Mouse (Mus musculus): ENCODE measurements around the gene Aif1. TPM values are rescaled to one million over a fixed set of nuclear protein-coding genes. Genes with fewer than 3 reads are reported as not detected.
"Not testable (repeated sequence)": the region's sequence is repeated elsewhere in the genome, so short reads cannot be mapped to it uniquely, and the experiment has no call there.

The Aif1 gene
- polyA plus RNA-seq, 1 experiment: 13.2 TPM

GRCm38 (mm10) chr17:35126206-35126611 is 49.7 kb downstream of the Aif1 start, which contains the start of gene D17H6S53E:
Gene D17H6S53E (plus strand): TSS chr17:35126373.
- H3K4me1 ChIP-seq (ENCODE audit: control insufficient read depth, insufficient read depth, low read length): peaks cover 3% of the 10 kb centered on the region; the same call in 1 of the 2 replicates
- peak within 1 kb of the TSS; percentile 69 for H3K4me3 ChIP-seq (ENCODE audit: insufficient read depth, low read length)
- peak within 1 kb of the TSS; percentile 75 for H3K27ac ChIP-seq (ENCODE audit: insufficient read depth, low read length)
- TF ChIP-seq POLR2A (IDR thresholded peaks at IDR 0.05; ENCODE audit: extremely low read depth, insufficient read depth, low read length) (no peak), CTCF (IDR thresholded peaks at IDR 0.05; ENCODE audit: extremely low read depth, insufficient read depth, low read length) (no peak)

- Histone ChIP-seq H3K4me1 (ENCODE audit: control insufficient read depth, insufficient read depth, low read length) (peaks cover 3% of the 10 kb centered on the region; the same call in 1 of the 2 replicates), H3K27ac (ENCODE audit: insufficient read depth, low read length) (peak overlapping the region; percentile 15; the same call in 1 of the 2 replicates), H3K4me3 (ENCODE audit: insufficient read depth, low read length) (peak overlapping the region; percentile 69; the same call in 1 of the 2 replicates)
- TF ChIP-seq POLR2A (IDR thresholded peaks at IDR 0.05; ENCODE audit: extremely low read depth, insufficient read depth, low read length) (no peak), CTCF (IDR thresholded peaks at IDR 0.05; ENCODE audit: extremely low read depth, insufficient read depth, low read length) (no peak)
These were observed 50.3 kb downstream of the Aif1 start for GRCm38 (mm10) chr17:35125578-35125977.

- TF ChIP-seq POLR2A (IDR thresholded peaks at IDR 0.05; ENCODE audit: extremely low read depth, insufficient read depth, low read length): no peak
- no peak for TF ChIP-seq CTCF (IDR thresholded peaks at IDR 0.05; ENCODE audit: extremely low read depth, insufficient read depth, low read length)
- H3K4me1 ChIP-seq (ENCODE audit: control insufficient read depth, insufficient read depth, low read length): peaks cover 3% of the 10 kb centered on the region; the same call in 1 of the 2 replicates
- 0 out of 2 replicates have a peak overlapping the region, but pooled peaks have one; percentile 15 for H3K27ac ChIP-seq (ENCODE audit: insufficient read depth, low read length)
These were observed 50.8 kb downstream of the Aif1 start for GRCm38 (mm10) chr17:35125081-35125480.

GRCm38 (mm10) chr17:35124261-35124896 is 51.5 kb downstream of the Aif1 start:
- not testable (repeated sequence) for H3K27ac ChIP-seq (ENCODE audit: insufficient read depth, low read length); H3K4me1 ChIP-seq (ENCODE audit: control insufficient read depth, insufficient read depth, low read length)

More at GRCm38 (mm10) chr17:35125081-35125480, 50.8 kb downstream of the Aif1 start:
- H3K4me3 ChIP-seq (ENCODE audit: insufficient read depth, low read length): peak overlapping the region; percentile 69; the same call in 1 of the 2 replicates

GRCm38 (mm10) chr17:35123287-35123686 is 52.6 kb downstream of the Aif1 start:
- not testable (repeated sequence) for H3K4me3 ChIP-seq (ENCODE audit: insufficient read depth, low read length); H3K4me1 ChIP-seq (ENCODE audit: control insufficient read depth, insufficient read depth, low read length); H3K27ac ChIP-seq (ENCODE audit: insufficient read depth, low read length)

More at GRCm38 (mm10) chr17:35124261-35124896, 51.5 kb downstream of the Aif1 start:
- H3K4me3 ChIP-seq (ENCODE audit: insufficient read depth, low read length): not testable (repeated sequence)

- Histone ChIP-seq H3K27ac (ENCODE audit: insufficient read depth, low read length) (peak within 1 kb of the TSS; percentile 43), H3K4me3 (ENCODE audit: insufficient read depth, low read length) (peak within 1 kb of the TSS; percentile 79), H3K4me1 (ENCODE audit: control insufficient read depth, insufficient read depth, low read length) (peaks cover 2% of the 10 kb centered on the region; the same call in 1 of the 2 replicates)
- TF ChIP-seq CTCF (IDR thresholded peaks at IDR 0.05; ENCODE audit: extremely low read depth, insufficient read depth, low read length) (peak; percentile 39), POLR2A (IDR thresholded peaks at IDR 0.05; ENCODE audit: extremely low read depth, insufficient read depth, low read length) (peak; percentile 29; the same call in 1 of the 2 replicates)
These were observed 54.0 kb downstream of the Aif1 start, which contains the start of gene Csnk2b for GRCm38 (mm10) chr17:35121871-35122303. Gene Csnk2b (minus strand): TSS chr17:35122053.

GRCm38 (mm10) chr17:35121143-35121799 is 54.6 kb downstream of the Aif1 start, which contains the start of gene Gpank1:
Gene Gpank1 (plus strand): TSS chr17:35121455.
- TF ChIP-seq POLR2A (IDR thresholded peaks at IDR 0.05; ENCODE audit: extremely low read depth, insufficient read depth, low read length) (peak; percentile 80), CTCF (IDR thresholded peaks at IDR 0.05; ENCODE audit: extremely low read depth, insufficient read depth, low read length) (no peak)
- H3K4me1 ChIP-seq (ENCODE audit: control insufficient read depth, insufficient read depth, low read length): peaks cover 2% of the 10 kb centered on the region; the same call in 1 of the 2 replicates
- H3K4me3 ChIP-seq (ENCODE audit: insufficient read depth, low read length): peak within 1 kb of the TSS; percentile 79
- peak within 1 kb of the TSS; percentile 43 for H3K27ac ChIP-seq (ENCODE audit: insufficient read depth, low read length)

Other genes with a start within 250 kb of the Aif1 start
- gene Neu1, start 244.8 kb downstream of the Aif1 start, polyA plus RNA-seq (2012; rRNA removed): 49.4 and 50.5 TPM in 2 replicates
- 8.4 and 11.6 TPM in 2 replicates for gene Hspa1b, start 216.8 kb downstream of the Aif1 start, polyA plus RNA-seq (2012; rRNA removed)
- not detected in 2 replicates for gene Gm20481, start 206.2 kb downstream of the Aif1 start, polyA plus RNA-seq (2012; rRNA removed)
- 12.0 and 14.0 TPM in 2 replicates for gene Hspa1a, start 203.9 kb downstream of the Aif1 start, polyA plus RNA-seq (2012; rRNA removed)
- gene Hspa1l, start 203.4 kb downstream of the Aif1 start, polyA plus RNA-seq (2012; rRNA removed): 0.50 and 0.59 TPM in 2 replicates
- 36.9 and 37.2 TPM in 2 replicates for gene Lsm2, start 194.2 kb downstream of the Aif1 start, polyA plus RNA-seq (2012; rRNA removed)
- gene Vars, start 175.1 kb downstream of the Aif1 start, polyA plus RNA-seq (2012; rRNA removed): 43.7 and 46.6 TPM in 2 replicates
- gene Vwa7, start 159.5 kb downstream of the Aif1 start, polyA plus RNA-seq (2012; rRNA removed): 0.29 and 0.36 TPM in 2 replicates
- 0.94 and 0.96 TPM in 2 replicates for gene Sapcd1, start 148.1 kb downstream of the Aif1 start, polyA plus RNA-seq (2012; rRNA removed)
- 0.58 and 0.72 TPM in 2 replicates for gene Msh5, start 129.3 kb downstream of the Aif1 start, polyA plus RNA-seq (2012; rRNA removed)
- gene Clic1, start 126.1 kb downstream of the Aif1 start, polyA plus RNA-seq (2012; rRNA removed): 18.4 and 18.7 TPM in 2 replicates
- gene Ddah2, start 117.0 kb downstream of the Aif1 start, polyA plus RNA-seq (2012; rRNA removed): 25.1 and 26.8 TPM in 2 replicates
- not detected in 2 replicates for gene Ly6g6c, start 110.7 kb downstream of the Aif1 start, polyA plus RNA-seq (2012; rRNA removed)
- gene Mpig6b, start 109.9 kb downstream of the Aif1 start, polyA plus RNA-seq (2012; rRNA removed): not detected in 2 replicates
- 4.8 and 5.5 TPM in 2 replicates for gene Ly6g6e, start 99.2 kb downstream of the Aif1 start, polyA plus RNA-seq (2012; rRNA removed)
- gene Ly6g6d, start 98.0 kb downstream of the Aif1 start, polyA plus RNA-seq (2012; rRNA removed): 1.8 and 3.6 TPM in 2 replicates
- gene Ly6g6f, start 90.5 kb downstream of the Aif1 start, polyA plus RNA-seq (2012; rRNA removed): 0.44 and 1.1 TPM in 2 replicates
- gene Abhd16a, start 86.8 kb downstream of the Aif1 start, polyA plus RNA-seq (2012; rRNA removed): 147 and 159 TPM in 2 replicates
- not detected in 2 replicates for gene Ly6g5c, start 67.8 kb downstream of the Aif1 start, polyA plus RNA-seq (2012; rRNA removed)
- 0.91 and 1.3 TPM in 2 replicates for gene Ly6g5b, start 60.6 kb downstream of the Aif1 start, polyA plus RNA-seq (2012; rRNA removed)
- 20.4 and 21.0 TPM in 2 replicates for gene Gpank1, start 54.6 kb downstream of the Aif1 start, polyA plus RNA-seq (2012; rRNA removed)
- gene Csnk2b, start 54.0 kb downstream of the Aif1 start, polyA plus RNA-seq (2012; rRNA removed): 191 and 200 TPM in 2 replicates
- 9.6 and 10.3 TPM in 2 replicates for gene D17H6S53E, start 49.7 kb downstream of the Aif1 start, polyA plus RNA-seq (2012; rRNA removed)
- 0.13 TPM in 2 replicates for gene Apom, start 44.0 kb downstream of the Aif1 start, polyA plus RNA-seq (2012; rRNA removed)
- gene Bag6, start 40.9 kb downstream of the Aif1 start, polyA plus RNA-seq (2012; rRNA removed): 194 and 212 TPM in 2 replicates
- 269 and 273 TPM in 2 replicates for gene Prrc2a, start 11.2 kb downstream of the Aif1 start, polyA plus RNA-seq (2012; rRNA removed)
- gene Lst1, start 12.4 kb upstream of the Aif1 start, polyA plus RNA-seq (2012; rRNA removed): 18.9 and 20.2 TPM in 2 replicates
- gene Ltb, start 18.4 kb upstream of the Aif1 start, polyA plus RNA-seq (2012; rRNA removed): 0.71 and 1.5 TPM in 2 replicates
- gene Tnf, start 25.9 kb upstream of the Aif1 start, polyA plus RNA-seq (2012; rRNA removed): 0.06 and 0.11 TPM in 2 replicates
- 0.19 and 0.32 TPM in 2 replicates for gene Lta, start 29.3 kb upstream of the Aif1 start, polyA plus RNA-seq (2012; rRNA removed)
- not detected in 2 replicates for gene Gm16181, start 44.8 kb upstream of the Aif1 start, polyA plus RNA-seq (2012; rRNA removed)
- 765 and 777 TPM in 2 replicates for gene Atp6v1g2, start 57.6 kb upstream of the Aif1 start, polyA plus RNA-seq (2012; rRNA removed)
- 12.2 and 13.8 TPM in 2 replicates for gene Nfkbil1, start 59.7 kb upstream of the Aif1 start, polyA plus RNA-seq (2012; rRNA removed)
- gene Ddx39b, start 65.7 kb upstream of the Aif1 start, polyA plus RNA-seq (2012; rRNA removed): 382 and 400 TPM in 2 replicates
- gene H2-D1, start 86.7 kb upstream of the Aif1 start, polyA plus RNA-seq (2012; rRNA removed): 64.1 and 72.6 TPM in 2 replicates
- gene H2-Q1, start 144.3 kb upstream of the Aif1 start, polyA plus RNA-seq (2012; rRNA removed): 0.68 and 0.88 TPM in 2 replicates
- gene H2-Q2, start 166.2 kb upstream of the Aif1 start, polyA plus RNA-seq (2012; rRNA removed): 0.57 and 0.96 TPM in 2 replicates
- 6.2 and 6.5 TPM in 2 replicates for gene H2-Q4, start 203.5 kb upstream of the Aif1 start, polyA plus RNA-seq (2012; rRNA removed)
- 1.2 and 1.7 TPM in 2 replicates for gene H2-Q6, start 248.8 kb upstream of the Aif1 start, polyA plus RNA-seq (2012; rRNA removed)